In genomic region chr11:117312936-117313335, GRCm38 (mm10) we compare ENCODE assay signal across 8 mouse cellular contexts.
DNase-seq lines count a peak whose midpoint lies in the region; ATAC-seq and TF ChIP-seq lines count a peak whose summit lies in the region.

No protein-coding gene starts in this region.

- 43% methylated on average over 8 of the region's 8 CpGs for WGBS in embryonic facial prominence, embryonic 10.5 days
- 34% methylated on average over 8 of the region's 8 CpGs for WGBS in limb, embryonic 15.5 days

- no peak for TF ChIP-seq POLR2A in myocyte (IDR thresholded peaks at IDR 0.05; ENCODE audit: insufficient read length, low read depth)

- H3K9me3 ChIP-seq in embryonic facial prominence, embryonic 10.5 days = no peaks in the 10 kb centered on the region
- no peaks in the 10 kb centered on the region for H3K9me3 ChIP-seq in limb, embryonic 15.5 days

- H3ac ChIP-seq in myocyte (ENCODE audit: control insufficient read depth, insufficient read length) = no peak overlapping the region

- peaks cover 100% of the 10 kb centered on the region for H3K4me1 ChIP-seq in embryonic facial prominence, embryonic 10.5 days
- H3K4me1 ChIP-seq in limb, embryonic 15.5 days = peaks cover 96% of the 10 kb centered on the region

- H3K4me2 ChIP-seq in limb, embryonic 15.5 days = no peak overlapping the region
- H3K4me2 ChIP-seq in myocyte (ENCODE audit: low read depth) = peak overlapping the region; percentile 69

- peak overlapping the region; percentile 37; the same call in 1 of the 2 replicates for H3K27ac ChIP-seq in left cerebral cortex, adult 2 months
- H3K27ac ChIP-seq in embryonic facial prominence, embryonic 10.5 days (replicated peaks) = peak overlapping the region; percentile 74
- H3K27ac ChIP-seq in limb, embryonic 15.5 days = peak overlapping the region; percentile 78

- intact Hi-C loops in left cerebral cortex, adult 2 months (cut with DNase I) = loop anchor here (2.0 to 5.0 kb wide), 3 partner anchors 44 to 74 kb away; no protein-coding TSS in a partner anchor

- H3K27me3 ChIP-seq in embryonic facial prominence, embryonic 10.5 days (replicated peaks; ENCODE audit: low read depth, poor library complexity, severe bottlenecking) = no peaks in the 10 kb centered on the region
- no peaks in the 10 kb centered on the region for H3K27me3 ChIP-seq in limb, embryonic 15.5 days
- H3K27me3 ChIP-seq in myocyte (ENCODE audit: control insufficient read depth, insufficient read depth, insufficient read length) = no peaks in the 10 kb centered on the region

- ATAC-seq in limb, embryonic 15.5 days (ENCODE audit: insufficient number of reproducible peaks, low FRiP score, low TSS enrichment, low read depth) = no peak

- H3K36me3 ChIP-seq in embryonic facial prominence, embryonic 10.5 days (replicated peaks) = peaks cover 35% of the 10 kb centered on the region
- 0 out of 2 replicates have a peak, but pooled peaks cover 2% of the 10 kb centered on the region for H3K36me3 ChIP-seq in limb, embryonic 15.5 days
- no peaks in the 10 kb centered on the region for H3K36me3 ChIP-seq in myocyte (ENCODE audit: control insufficient read depth, insufficient read depth)

- H3K4me3 ChIP-seq in left cerebral cortex, adult 2 months = no peak overlapping the region
- no peak overlapping the region; the same call in 1 of the 2 replicates for H3K4me3 ChIP-seq in embryonic facial prominence, embryonic 10.5 days
- H3K4me3 ChIP-seq in limb, embryonic 15.5 days = no peak overlapping the region
- no peak overlapping the region for H3K4me3 ChIP-seq in myocyte

- peak in 1 of 2 experiments; percentile 45 for DNase-seq in left cerebral cortex, adult 2 months (ENCODE audit: extremely low spot score in 1 of 2, low spot score in 2 of 2)
- no peak for DNase-seq in left cerebral cortex, adult 8-10 months (ENCODE audit: low spot score in 2 of 2)
- DNase-seq in embryonic facial prominence, embryonic 10.5 days (ENCODE audit: low spot score) = peak; percentile 70
- peak; percentile 77 for DNase-seq in heart, postnatal 4 days
- DNase-seq in urinary bladder, postnatal 4 days (ENCODE audit: low spot score in 2 of 2) = no peak
- DNase-seq in urinary bladder, postnatal 25 days (ENCODE audit: low spot score) = no peak

- peaks cover 84% of the 10 kb centered on the region for H3K79me2 ChIP-seq in myocyte (ENCODE audit: control insufficient read depth, insufficient read depth)

- no peak overlapping the region for H3K9ac ChIP-seq in limb, embryonic 15.5 days

- TF ChIP-seq CTCF in left cerebral cortex, adult 2 months (IDR thresholded peaks at IDR 0.05) = peak; percentile 67

TF ChIP-seq in myocyte, 11 proteins besides CTCF, POLR2A, EP300 and RAD21:
- no peak for TF ChIP-seq TCF3 (IDR thresholded peaks at IDR 0.05; ENCODE audit: insufficient read length, low read depth)
- TF ChIP-seq MYOG (IDR thresholded peaks at IDR 0.05; ENCODE audit: control insufficient read depth in 1 of 3, insufficient read depth in 1 of 3, insufficient read length in 2 of 3, low read depth in 2 of 3) = peak in 1 of 3 experiments; percentile 7

Comparison
In these comparisons a context has a peak if more than half of its experiments do, and no peak if none do; other contexts are left out.
1. DNase-seq: peak in embryonic facial prominence, embryonic 10.5 days (single experiment) and heart, postnatal 4 days (single experiment); none in left cerebral cortex, adult 8-10 months (0 of 2), urinary bladder, postnatal 4 days (0 of 2) and urinary bladder, postnatal 25 days (single experiment).
2. Peak in every context shown above with its lines, with median percentiles within 50 percentile points of each other: H3K27ac ChIP-seq.